ENCODE assay signal across 14 mouse cellular contexts in the genomic region with DNA sequence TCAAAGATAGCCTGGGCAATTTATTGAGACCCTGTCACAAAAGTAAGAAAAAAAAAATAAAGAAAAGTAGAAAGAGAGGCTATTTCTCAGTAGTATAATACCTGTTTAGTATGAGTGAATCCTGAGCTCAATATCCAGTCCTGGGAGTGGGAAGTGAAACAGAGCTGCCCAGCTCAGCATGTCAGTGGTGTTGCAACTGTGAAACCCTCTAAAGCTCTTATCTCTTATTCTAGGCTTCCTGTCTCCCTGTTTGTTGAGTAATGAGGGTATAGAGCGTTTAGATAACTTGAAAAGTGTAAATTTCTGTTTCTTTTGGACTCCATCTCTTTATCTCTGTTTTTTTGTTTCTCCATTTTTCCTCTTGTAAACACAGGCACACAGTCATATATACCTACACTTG.
DNase-seq lines count a peak whose midpoint lies in the region; ATAC-seq and TF ChIP-seq lines count a peak whose summit lies in the region.
"Had no signal": no experiment of that assay in that cellular context is flagged by ENCODE, and none has a peak within 500 bp of the region (broad histone marks: within the 10 kb centered on the region; RNA-seq: fewer than 3 reads in every experiment).

No protein-coding gene starts in this region.

- TF ChIP-seq EP300 in liver, embryonic 14.5 days (IDR thresholded peaks at IDR 0.05; ENCODE audit: low read depth), result no peak
- TF ChIP-seq EP300 in stomach, postnatal 0 days (optimal IDR thresholded peaks at IDR 0.05), result no peak

- no peak for TF ChIP-seq CTCF in left cerebral cortex, adult 2 months (IDR thresholded peaks at IDR 0.05)
- TF ChIP-seq CTCF in liver, embryonic 14.5 days (IDR thresholded peaks at IDR 0.05; ENCODE audit: low read depth), result no peak
- no peak for TF ChIP-seq CTCF in stomach, postnatal 0 days (IDR thresholded peaks at IDR 0.05; ENCODE audit: low read depth)
- no peak for TF ChIP-seq CTCF in kidney, adult 2 months (conservative IDR thresholded peaks at IDR 0.05; ENCODE audit: insufficient read depth, insufficient read length, low read depth, low read length)

- peak overlapping the region; percentile 65; the same call in 1 of the 2 replicates for H3K27ac ChIP-seq in left cerebral cortex, adult 2 months
- no peak overlapping the region for H3K27ac ChIP-seq in liver, embryonic 14.5 days
- H3K27ac ChIP-seq in stomach, postnatal 0 days (replicated peaks), result no peak overlapping the region
- no peak overlapping the region for H3K27ac ChIP-seq in kidney, adult 2 months (ENCODE audit: insufficient read depth, low read depth, low read length)
- H3K27ac ChIP-seq: embryonic facial prominence, embryonic 12.5 days; hindbrain, embryonic 15.5 days had no signal

- H3K4me3 ChIP-seq in left cerebral cortex, adult 2 months, result no peak overlapping the region
- no peak overlapping the region for H3K4me3 ChIP-seq in liver, embryonic 14.5 days (ENCODE audit: insufficient read depth in 1 of 2, low read depth in 2 of 2, low read length in 2 of 2)
- no peak overlapping the region for H3K4me3 ChIP-seq in myocyte
- H3K4me3 ChIP-seq in stomach, postnatal 0 days (ENCODE audit: low read depth, low read length), result no peak overlapping the region
- no peak overlapping the region for H3K4me3 ChIP-seq in kidney, adult 2 months (ENCODE audit: insufficient read depth, low read depth, low read length)
- H3K4me3 ChIP-seq: embryonic facial prominence, embryonic 12.5 days; hindbrain, embryonic 15.5 days had no signal

- no peak overlapping the region for H3ac ChIP-seq in myocyte (ENCODE audit: control insufficient read depth, insufficient read length)

- no peak for DNase-seq in left cerebral cortex, adult 2 months (ENCODE audit: extremely low spot score in 1 of 2, low spot score in 2 of 2)
- no peak for DNase-seq in left cerebral cortex, adult 11 months (ENCODE audit: low spot score)
- DNase-seq in c-Kit-positive CD71-positive TER-119-positive erythroid progenitor cells, embryonic 14.5 days (ENCODE audit: low spot score), result peak; percentile 4
- DNase-seq in liver, embryonic 14.5 days (ENCODE audit: low read depth in 3 of 3, low spot score in 3 of 3), result peak in 1 of 3 experiments; percentile 9
- DNase-seq in stomach, postnatal 0 days (ENCODE audit: low spot score), result no peak
- DNase-seq in adrenal gland, adult 2 months, result no peak
- no peak for DNase-seq in kidney, adult 2 months
- DNase-seq: adrenal gland, postnatal 14 days; kidney, adult 8-10 months had no signal

- intact Hi-C loops in left cerebral cortex, adult 2 months (cut with DNase I), result loop anchor here (10.0 kb wide), 1 partner anchor 486 kb away; no protein-coding TSS in a partner anchor

- ATAC-seq in liver, embryonic 14.5 days (ENCODE audit: insufficient read depth), result no peak
- ATAC-seq in stomach, postnatal 0 days (ENCODE audit: low FRiP score, low TSS enrichment), result no peak

- no peaks in the 10 kb centered on the region for H3K36me3 ChIP-seq in liver, embryonic 14.5 days (replicated peaks; ENCODE audit: control insufficient read depth, insufficient read depth, low read depth)
- no peaks in the 10 kb centered on the region for H3K36me3 ChIP-seq in myocyte (ENCODE audit: control insufficient read depth, insufficient read depth)
- H3K36me3 ChIP-seq in stomach, postnatal 0 days (ENCODE audit: control insufficient read depth, insufficient read depth, low read length), result no peaks in the 10 kb centered on the region
- H3K36me3 ChIP-seq in kidney, adult 2 months (ENCODE audit: control insufficient read depth, insufficient read depth, low read length), result no peaks in the 10 kb centered on the region
- H3K36me3 ChIP-seq: embryonic facial prominence, embryonic 12.5 days; hindbrain, embryonic 15.5 days had no signal

- no peak overlapping the region for H3K9ac ChIP-seq in liver, embryonic 14.5 days (replicated peaks)
- no peak overlapping the region for H3K9ac ChIP-seq in stomach, postnatal 0 days (ENCODE audit: low read length)
- H3K9ac ChIP-seq: embryonic facial prominence, embryonic 12.5 days; hindbrain, embryonic 15.5 days; lung, embryonic 14.5 days had no signal

- 0% methylated on average over 1 of the region's 1 CpGs for WGBS in liver, embryonic 14.5 days (ENCODE audit: insufficient replicate concordance)
- 81% methylated on average over 1 of the region's 1 CpGs for WGBS in stomach, postnatal 0 days
- 70% methylated on average over 1 of the region's 1 CpGs for WGBS in kidney, adult 2 months

- no peaks in the 10 kb centered on the region for H3K27me3 ChIP-seq in liver, embryonic 14.5 days (ENCODE audit: control insufficient read depth, insufficient read depth, low read length)
- H3K27me3 ChIP-seq in myocyte (ENCODE audit: control insufficient read depth, insufficient read depth, insufficient read length), result no peaks in the 10 kb centered on the region
- H3K27me3 ChIP-seq in stomach, postnatal 0 days (ENCODE audit: control insufficient read depth, insufficient read depth, low read length), result no peaks in the 10 kb centered on the region
- no peaks in the 10 kb centered on the region for H3K27me3 ChIP-seq in kidney, adult 2 months (replicated peaks; ENCODE audit: control insufficient read depth, insufficient read depth, low read length)
- H3K27me3 ChIP-seq: embryonic facial prominence, embryonic 12.5 days; hindbrain, embryonic 15.5 days had no signal

- H3K79me2 ChIP-seq in myocyte (ENCODE audit: control insufficient read depth, insufficient read depth), result no peaks in the 10 kb centered on the region

- H3K9me3 ChIP-seq in liver, embryonic 14.5 days (ENCODE audit: control insufficient read depth, low read length), result no peaks in the 10 kb centered on the region
- no peaks in the 10 kb centered on the region for H3K9me3 ChIP-seq in stomach, postnatal 0 days (ENCODE audit: control insufficient read depth, low read length)
- H3K9me3 ChIP-seq: embryonic facial prominence, embryonic 12.5 days; hindbrain, embryonic 15.5 days had no signal

- peak overlapping the region; percentile 22; the same call in 1 of the 2 replicates for H3K4me2 ChIP-seq in liver, embryonic 14.5 days (ENCODE audit: low read depth)
- peak overlapping the region; percentile 40 for H3K4me2 ChIP-seq in myocyte (ENCODE audit: low read depth)
- no peak overlapping the region for H3K4me2 ChIP-seq in stomach, postnatal 0 days (replicated peaks; ENCODE audit: low read depth)
- H3K4me2 ChIP-seq: embryonic facial prominence, embryonic 12.5 days; hindbrain, embryonic 15.5 days; lung, embryonic 14.5 days; midbrain, embryonic 11.5 days had no signal

- H3K4me1 ChIP-seq in liver, embryonic 14.5 days (replicated peaks; ENCODE audit: control insufficient read depth in 2 of 2, insufficient read depth in 2 of 2, low read length in 1 of 2), result peaks cover 5 to 24% of the 10 kb centered on the region in 2 experiments; a peak in 3 of 4 replicates
- no peaks in the 10 kb centered on the region; the same call in 1 of the 2 replicates for H3K4me1 ChIP-seq in stomach, postnatal 0 days (replicated peaks; ENCODE audit: control insufficient read depth, insufficient read depth)
- no peaks in the 10 kb centered on the region for H3K4me1 ChIP-seq in kidney, adult 2 months (ENCODE audit: control insufficient read depth, insufficient read depth, low read length)
- H3K4me1 ChIP-seq: hindbrain, embryonic 15.5 days had no signal

- no peak for TF ChIP-seq POLR2A in myocyte (IDR thresholded peaks at IDR 0.05; ENCODE audit: insufficient read length, low read depth)
- no peak for TF ChIP-seq POLR2A in kidney, adult 2 months (IDR thresholded peaks at IDR 0.05; ENCODE audit: low read depth, low read length)

TF ChIP-seq in myocyte, 11 proteins besides CTCF, POLR2A, EP300 and RAD21:
- TF ChIP-seq SRF (IDR thresholded peaks at IDR 0.05; ENCODE audit: control insufficient read depth, insufficient read length, low read depth), result no peak
- TF ChIP-seq MYOG (IDR thresholded peaks at IDR 0.05; ENCODE audit: control insufficient read depth in 1 of 3, insufficient read depth in 1 of 3, insufficient read length in 2 of 3, low read depth in 2 of 3), result no peak
- no peak for TF ChIP-seq USF1 (IDR thresholded peaks at IDR 0.05; ENCODE audit: low read depth)
- TF ChIP-seq CEBPB (IDR thresholded peaks at IDR 0.05; ENCODE audit: insufficient read depth, poor library complexity, severe bottlenecking), result no peak
- TF ChIP-seq MYOD1 (IDR thresholded peaks at IDR 0.05; ENCODE audit: control insufficient read depth in 1 of 3, insufficient read length in 2 of 3, low read depth in 2 of 3), result no peak
- no peak for TF ChIP-seq MAX (IDR thresholded peaks at IDR 0.05; ENCODE audit: low read depth)
- TF ChIP-seq TCF3 (IDR thresholded peaks at IDR 0.05; ENCODE audit: insufficient read length, low read depth), result no peak
- TF ChIP-seq TCF12 (IDR thresholded peaks at IDR 0.05; ENCODE audit: insufficient read depth, poor library complexity, severe bottlenecking), result no peak
- TF ChIP-seq POLR2AphosphoS2 (IDR thresholded peaks at IDR 0.05; ENCODE audit: insufficient read length, low read depth), result no peak
- no peak for TF ChIP-seq E2F4 (IDR thresholded peaks at IDR 0.05; ENCODE audit: insufficient read depth)
- no peak for TF ChIP-seq REST (IDR thresholded peaks at IDR 0.05; ENCODE audit: insufficient read depth, insufficient read length)
